Mouse (Mus musculus) thymus, postnatal 0 days (tissue): ENCODE measurements around the gene Ntn1. TPM values are rescaled to one million over a fixed set of nuclear protein-coding genes. Genes with fewer than 3 reads are reported as not detected.

Experiments
- DNase-seq: peaks from one replicate; pipeline ENCODE4 v3.0.0-alpha.2; 2015; ENCODE audit warnings: low spot score
- polyA plus RNA-seq: library from polyadenylated mRNA; unstranded; fragments of >200 nt; fragmentation: Nextera tagmentation; extraction: Ambion mirVana; gene quantifications from 2 replicates; pipeline ENCODE4 v1.2.1, GENCODE M21; 2015

Gene Ntn1
- polyA plus RNA-seq, 1 experiment from 2014 or later = 4.4 TPM

DNA sequence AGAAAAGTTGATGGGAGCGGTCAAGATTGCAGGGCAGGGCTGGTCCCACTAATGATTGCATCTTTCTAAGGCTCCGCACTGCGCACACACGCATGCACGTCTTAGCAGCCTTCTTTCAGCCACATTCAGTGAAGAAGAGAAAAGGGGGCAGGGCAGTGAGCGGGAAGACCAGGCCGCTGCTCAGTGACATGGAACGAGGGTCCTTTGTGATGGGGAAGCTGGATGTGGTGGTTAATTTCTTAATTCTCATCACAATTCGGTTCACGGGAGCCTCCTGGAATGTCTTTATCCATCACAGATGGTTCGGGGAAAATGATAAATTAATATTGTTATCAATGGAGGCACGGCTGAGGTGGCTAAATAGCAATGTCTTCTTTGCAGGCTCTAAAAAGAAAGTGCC is 126.8 kb downstream of the Ntn1 start:
- no peak for DNase-seq

GRCm38 (mm10) chr11:68270730-68271467 is 129.7 kb downstream of the Ntn1 start:
- DNase-seq = peak; percentile 92

DNA sequence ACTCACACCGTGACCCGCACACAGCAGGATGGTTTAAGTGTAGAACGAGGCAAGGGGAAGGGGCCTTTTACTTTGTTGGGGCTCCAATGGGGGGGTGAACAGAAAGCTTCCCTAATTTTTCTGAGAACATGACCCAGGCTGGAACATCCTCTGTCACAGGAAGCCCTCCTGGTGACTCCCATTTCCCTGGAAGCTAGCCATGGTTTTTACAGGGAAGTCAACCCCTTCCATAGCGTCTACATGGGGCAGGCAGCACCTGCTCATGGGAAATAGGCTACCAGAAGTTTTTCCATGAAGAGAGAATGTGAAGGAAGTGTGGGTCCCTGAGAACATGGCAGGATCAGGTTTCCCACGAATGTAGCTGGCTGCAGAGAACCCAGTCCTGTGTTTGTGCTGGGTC is 136.3 kb downstream of the Ntn1 start:
- no peak for DNase-seq

DNA sequence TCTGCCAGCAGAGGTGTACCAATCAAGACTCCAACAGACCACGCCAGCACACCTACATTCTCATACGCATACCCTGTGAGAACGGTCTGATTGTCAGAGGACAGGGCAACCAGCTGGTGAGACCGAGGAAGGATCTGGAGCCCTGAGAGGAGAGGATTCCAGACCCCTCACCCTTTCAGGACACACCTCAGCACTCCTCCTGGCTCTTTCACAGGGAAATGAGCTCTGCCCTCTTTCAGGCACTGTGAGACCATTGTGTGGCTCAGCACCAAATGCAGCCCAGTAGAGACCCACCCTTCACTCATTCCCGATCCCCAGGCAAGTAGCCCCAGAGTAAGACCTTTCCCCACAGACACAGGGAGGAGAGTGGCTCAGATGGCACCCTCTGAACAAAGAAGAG is 137.5 kb downstream of the Ntn1 start:
- no peak for DNase-seq

GRCm38 (mm10) chr11:68261162-68261892 is 139.3 kb downstream of the Ntn1 start:
- peak; percentile 40 for DNase-seq

GRCm38 (mm10) chr11:68260399-68260798 is 140.2 kb downstream of the Ntn1 start:
- no peak for DNase-seq

DNA sequence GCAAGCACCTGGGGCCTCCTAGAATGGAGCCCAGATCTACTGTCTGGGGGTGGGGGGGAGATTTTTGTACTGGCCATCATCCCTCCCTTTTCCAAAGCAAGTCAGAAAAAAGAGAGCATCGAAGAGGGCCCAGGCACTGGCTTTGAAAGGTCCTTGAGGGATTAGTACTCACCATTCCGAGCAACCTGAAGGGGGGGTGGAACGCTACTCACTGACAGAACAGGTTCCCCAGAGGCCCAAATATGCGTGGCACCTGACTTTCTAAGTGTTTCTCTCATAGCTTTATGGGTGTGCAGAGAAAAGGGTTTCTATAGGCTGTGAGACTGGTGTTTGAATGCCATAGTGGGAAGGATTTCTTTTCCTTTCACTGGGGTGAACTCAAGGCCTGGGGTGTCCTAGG is 142.1 kb downstream of the Ntn1 start:
- DNase-seq = no peak

DNA sequence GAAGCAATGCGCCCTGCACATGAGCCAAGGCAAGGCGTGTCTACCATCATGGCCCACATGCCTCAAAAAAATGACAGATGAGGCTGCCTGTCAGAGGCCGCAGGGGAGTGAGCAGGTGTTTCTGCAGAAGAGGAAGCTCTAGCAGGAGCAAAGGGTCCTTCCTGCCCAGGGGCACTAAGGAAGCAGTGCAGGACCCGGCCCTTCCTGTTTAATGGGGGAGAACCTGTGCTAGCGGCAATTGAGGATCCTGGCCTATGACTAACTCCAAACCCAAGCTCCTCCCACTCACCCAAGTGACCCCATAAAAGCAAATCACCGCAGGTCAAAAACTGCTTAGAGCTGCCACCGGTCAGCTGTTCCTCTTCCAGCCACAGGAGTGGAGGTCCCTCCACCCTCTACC is 147.1 kb downstream of the Ntn1 start:
- peak; percentile 58 for DNase-seq

DNA sequence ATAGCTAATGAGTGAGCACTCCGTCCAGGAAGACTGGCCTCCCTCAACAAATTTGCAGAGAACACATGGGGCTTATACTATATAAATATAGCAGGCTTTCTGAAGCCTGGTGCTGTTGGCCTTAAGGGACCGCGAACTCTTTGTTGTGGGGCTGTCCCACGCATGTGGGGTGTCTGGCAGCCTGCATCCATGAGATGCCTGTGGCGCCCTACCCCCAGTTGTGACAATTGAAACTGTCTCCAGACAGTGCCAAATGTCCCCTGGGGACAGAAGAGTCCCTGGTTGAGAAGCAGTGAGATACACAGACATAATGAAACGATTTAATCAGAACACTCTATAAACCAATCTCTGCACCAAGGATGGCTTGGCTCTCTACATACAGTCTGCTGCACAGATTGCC is 150.5 kb downstream of the Ntn1 start:
- DNase-seq = no peak

GRCm38 (mm10) chr11:68247897-68248296 is 152.7 kb downstream of the Ntn1 start:
- DNase-seq = no peak

GRCm38 (mm10) chr11:68244992-68245261 is 155.7 kb downstream of the Ntn1 start:
- no peak for DNase-seq

- no peak for DNase-seq
These were observed 156.2 kb downstream of the Ntn1 start for GRCm38 (mm10) chr11:68244254-68244991.

GRCm38 (mm10) chr11:68239756-68240155 is 160.9 kb downstream of the Ntn1 start:
- DNase-seq = no peak

- DNase-seq = no peak
These were observed 167.1 kb downstream of the Ntn1 start for GRCm38 (mm10) chr11:68233469-68233965.

GRCm38 (mm10) chr11:68231558-68231957 is 169.1 kb downstream of the Ntn1 start:
- no peak for DNase-seq

DNA sequence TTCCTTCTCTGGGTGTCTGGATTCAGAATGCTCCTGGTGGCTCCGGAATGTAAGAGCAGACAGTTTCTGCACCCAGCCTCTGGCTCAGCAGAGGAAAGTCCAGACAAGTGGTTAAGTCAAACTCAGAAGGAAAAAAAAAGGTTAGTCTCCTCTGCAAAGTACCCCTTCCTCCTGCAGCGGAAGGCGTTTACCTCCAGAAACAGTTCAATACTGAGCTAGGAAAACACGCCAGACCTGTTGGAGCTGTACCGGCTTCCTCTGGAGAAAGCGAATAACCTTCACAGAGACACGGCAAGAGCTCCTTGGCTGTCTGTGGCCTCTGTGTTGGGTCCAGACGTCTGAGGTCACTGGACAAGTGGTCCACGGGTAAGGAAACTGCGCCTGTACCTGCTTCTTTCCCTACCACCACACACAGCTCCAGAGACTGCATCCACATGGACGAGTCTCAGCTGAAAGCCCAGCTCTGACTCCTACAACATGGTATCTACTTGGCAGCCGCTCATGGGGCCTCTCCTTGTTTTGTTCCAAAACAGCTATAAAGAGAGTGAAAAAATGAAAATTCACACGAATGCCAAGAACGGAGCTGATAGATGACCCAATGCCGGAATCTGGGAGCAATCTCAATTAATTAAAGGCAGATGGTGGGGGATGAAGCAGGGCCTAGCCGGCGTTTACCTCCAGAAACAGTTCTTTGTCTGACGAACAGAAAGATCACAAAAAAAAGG is 171.5 kb downstream of the Ntn1 start:
- DNase-seq = no peak

- peak; percentile 50 for DNase-seq
These were observed 172.8 kb downstream of the Ntn1 start for GRCm38 (mm10) chr11:68227837-68228236.

DNA sequence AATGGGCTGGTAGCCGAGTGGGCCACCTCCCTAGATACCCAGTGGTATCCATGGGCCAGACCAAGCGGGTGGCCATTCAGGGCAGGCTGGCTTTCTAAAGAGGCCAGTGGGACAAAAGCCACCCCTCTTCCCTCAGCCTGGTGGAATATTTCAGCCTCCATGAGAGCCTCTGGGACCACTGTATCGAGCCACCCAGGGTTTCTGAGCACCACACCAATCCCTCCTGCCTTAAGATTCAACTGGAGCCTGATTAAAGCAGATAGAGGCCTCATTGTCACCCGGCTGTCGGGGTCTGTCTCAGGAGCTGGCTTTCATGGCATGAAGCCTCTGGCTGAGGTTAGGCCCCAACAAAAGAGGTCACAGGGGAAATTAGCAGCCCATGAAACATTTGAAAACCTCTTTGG is 174.0 kb downstream of the Ntn1 start:
- DNase-seq = no peak

- DNase-seq = no peak
These were observed 177.5 kb downstream of the Ntn1 start for GRCm38 (mm10) chr11:68223143-68223542.

- no peak for DNase-seq
These were observed 178.4 kb downstream of the Ntn1 start for GRCm38 (mm10) chr11:68222209-68222608.

DNA sequence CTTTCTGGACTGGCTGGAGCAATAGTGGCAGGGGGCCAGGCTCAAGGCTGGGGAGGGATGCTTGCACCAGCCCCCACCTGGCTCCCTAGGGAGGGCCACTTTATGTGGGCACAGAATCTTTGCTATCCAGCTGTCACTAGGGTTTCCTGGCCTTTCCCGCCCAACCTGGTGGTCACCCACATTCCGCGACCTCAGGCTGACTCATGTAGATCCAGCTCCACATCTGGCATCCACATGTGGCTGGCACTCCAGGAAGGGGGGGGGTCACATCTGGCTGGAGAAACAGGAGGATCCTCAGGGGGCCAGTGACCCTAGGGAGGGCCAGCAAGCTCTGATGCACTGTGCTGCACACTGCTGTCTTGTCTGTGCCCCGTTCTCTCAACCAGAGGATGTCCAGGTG is 179.9 kb downstream of the Ntn1 start:
- no peak for DNase-seq

GRCm38 (mm10) chr11:68216041-68216440 is 184.6 kb downstream of the Ntn1 start:
- no peak for DNase-seq
